Mouse (Mus musculus) liver, postnatal 0 days (tissue): ENCODE measurements around the gene Cfl1.

Experiments used
- CTCF ChIP-seq: sonication (generic); IDR thresholded peaks from 2 replicates; pipeline ENCODE4 v1.5.1; 2016; ENCODE audit warnings: antibody characterized with exemption, low read depth
- EP300 ChIP-seq: IDR thresholded peaks from 2 replicates; pipeline ENCODE4 v1.6.1; 2016; ENCODE audit warnings: antibody characterized with exemption, low read depth, mild to moderate bottlenecking

GRCm38 (mm10) chr19:5538786-5539185 is 48.5 kb downstream of the Cfl1 start:
- TF ChIP-seq CTCF (no peak), EP300 (no peak)
